Mouse (Mus musculus) neural tube, embryonic 13.5 days (tissue): ENCODE results near the gene Spty2d1. TPM values are rescaled to one million over a fixed set of nuclear protein-coding genes. Genes with fewer than 3 reads are reported as not detected.

Experiments
- ATAC-seq: fragments of 200-750 bp; cut with Nextera tagmentation; 2 replicates; pipeline ENCODE4 v1.8.0; 2017; ENCODE audit warnings: low read depth, mild to moderate bottlenecking, moderate TSS enrichment, moderate library complexity
- H3K27ac ChIP-seq: fragments of 300-500 bp; sonication (generic); replicated peaks from 2 replicates; pipeline ENCODE4 v1.5.1; 2015; ENCODE audit warnings: moderate library complexity, mild to moderate bottlenecking, inconsistent platforms
- H3K27me3 ChIP-seq: fragments of 300-500 bp; sonication (generic); 2 replicates; pipeline ENCODE4 v1.6.1; 2015; ENCODE audit warnings: mild to moderate bottlenecking, inconsistent platforms
- H3K36me3 ChIP-seq: fragments of 300-500 bp; sonication (generic); 2 replicates; pipeline ENCODE4 v1.6.1; 2015; ENCODE audit warnings: mild to moderate bottlenecking, inconsistent platforms
- H3K4me1 ChIP-seq: fragments of 300-500 bp; sonication (generic); replicated peaks from 2 replicates; pipeline ENCODE4 v1.6.1; 2015; ENCODE audit warnings: inconsistent platforms
- H3K4me2 ChIP-seq: fragments of 300-500 bp; sonication (generic); 2 replicates; pipeline ENCODE4 v1.6.1; 2015; ENCODE audit warnings: inconsistent platforms, mild to moderate bottlenecking, moderate library complexity
- H3K4me3 ChIP-seq: fragments of 300-500 bp; sonication (generic); 2 replicates; pipeline ENCODE4 v1.5.1; 2015; ENCODE audit warnings: mild to moderate bottlenecking, inconsistent platforms
- H3K9ac ChIP-seq: fragments of 300-500 bp; sonication (generic); 2 replicates; pipeline ENCODE4 v1.6.1; 2015; ENCODE audit warnings: moderate library complexity, mild to moderate bottlenecking, inconsistent platforms
- H3K9me3 ChIP-seq: fragments of 300-500 bp; sonication (generic); 2 replicates; pipeline ENCODE4 v1.6.1; 2016; ENCODE audit warnings: inconsistent platforms
- WGBS: fragments of 180-500 bp; shearing (Covaris S2); methylation state at CpG from one replicate; pipeline ENCODE4 v1.1.7; 2015; 5-methylcytosine and 5-hydroxymethylcytosine counted together
- polyA plus RNA-seq: library from polyadenylated mRNA; unstranded; fragments of >200 nt; fragmentation: Nextera tagmentation; extraction: Ambion mirVana; gene quantifications from 2 replicates; pipeline ENCODE4 v1.2.1, GENCODE M21; 2015

Spty2d1 gene
- 8.3 and 9.6 TPM in 2 replicates for polyA plus RNA-seq

DNA sequence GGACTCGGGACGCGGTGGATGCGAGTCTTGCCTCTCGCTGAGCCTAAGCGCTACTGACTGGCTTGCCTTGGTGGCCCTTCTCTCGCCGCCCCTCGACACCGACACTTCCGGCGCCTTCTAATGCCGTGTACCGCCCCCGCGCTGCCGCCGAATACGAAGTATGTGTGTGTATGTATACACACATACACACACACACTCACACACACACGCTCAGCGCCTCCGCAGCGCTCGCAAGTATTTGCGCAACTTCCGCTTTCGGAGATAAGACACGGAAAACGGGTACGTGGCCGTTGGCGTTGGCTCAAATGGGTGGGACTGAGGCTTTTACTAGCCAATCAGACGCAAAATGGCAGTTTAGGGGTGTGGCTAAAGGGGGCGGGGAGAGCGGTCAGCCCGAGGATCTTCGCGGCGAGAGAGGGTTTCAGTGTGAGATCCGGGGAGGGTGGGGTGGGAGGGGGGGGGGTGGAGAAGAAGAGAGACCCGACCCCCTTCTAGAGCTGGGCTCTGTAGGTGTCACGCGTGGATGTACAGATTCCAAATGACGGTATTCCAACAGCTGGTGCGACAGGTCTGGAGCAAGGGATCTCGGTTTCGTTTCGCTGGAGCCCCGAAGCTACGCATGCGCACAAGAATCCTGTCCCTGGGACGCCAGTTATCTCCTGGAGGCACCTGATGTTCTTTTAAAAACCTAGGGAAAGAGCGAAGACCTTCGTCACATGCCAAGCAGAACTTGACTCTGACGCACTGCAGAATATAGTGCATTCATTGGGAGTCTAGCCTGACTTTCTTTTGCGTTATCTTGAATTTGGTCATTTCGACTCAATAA is at the start of gene Spty2d1:
TSS of gene Spty2d1 (minus strand) at position 244 of the 826 bp plus-strand sequence.
- no peaks in the 10 kb centered on the region for H3K9me3 ChIP-seq
- peak within 1 kb of the TSS; percentile 75 for H3K9ac ChIP-seq
- no peaks in the 10 kb centered on the region for H3K36me3 ChIP-seq
- WGBS: 2% methylated on average over 57 of the region's 57 CpGs
- H3K4me1 ChIP-seq: peaks cover 56% of the 10 kb centered on the region
- peak within 1 kb of the TSS; percentile 83 for H3K27ac ChIP-seq
- peak; percentile 96 for ATAC-seq
- H3K4me3 ChIP-seq: peak within 1 kb of the TSS; percentile 70
- no peaks in the 10 kb centered on the region for H3K27me3 ChIP-seq
- peak within 1 kb of the TSS; percentile 86 for H3K4me2 ChIP-seq

DNA sequence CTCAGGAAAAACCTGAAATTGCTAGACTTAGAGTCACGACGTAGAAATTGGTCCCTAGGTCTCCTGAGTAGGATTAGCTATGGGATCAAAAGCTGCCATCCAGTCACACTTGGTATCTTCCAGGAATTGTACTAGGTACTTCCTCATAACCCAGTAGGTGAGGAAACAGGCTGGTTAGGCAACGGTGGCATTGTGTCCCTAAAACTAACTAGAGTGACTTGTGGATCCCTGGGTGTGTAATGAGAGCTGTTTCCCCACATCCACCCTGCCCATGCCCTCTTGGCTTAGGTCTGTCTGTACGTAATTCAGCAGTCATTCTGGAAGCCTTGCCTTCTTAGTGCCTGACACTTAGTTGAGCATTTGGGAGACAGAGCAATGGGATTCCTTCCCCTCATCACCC is 48.1 kb upstream of the Spty2d1 start:
- 86% methylated on average over 4 of the region's 4 CpGs for WGBS

DNA sequence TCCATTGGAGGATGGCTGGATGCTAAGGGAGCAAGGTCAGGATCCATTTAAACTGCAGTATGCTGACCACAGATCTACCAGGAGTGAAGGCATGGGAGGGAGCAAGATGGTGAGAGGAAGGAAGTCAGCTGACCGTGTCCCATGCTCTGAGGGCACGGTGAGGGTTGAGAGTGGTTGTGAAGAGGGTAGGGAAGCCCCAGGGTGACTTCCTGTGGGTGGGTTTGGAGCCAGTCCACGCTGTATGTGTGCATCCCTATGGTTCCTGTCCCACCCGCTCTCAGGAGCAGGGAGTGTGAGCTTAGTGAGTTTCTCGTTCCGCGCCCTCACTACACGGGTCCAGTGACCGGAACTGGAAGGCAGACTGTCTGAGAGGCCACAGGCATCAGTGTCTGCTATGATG is 47.5 kb upstream of the Spty2d1 start:
- no peak for ATAC-seq
- peaks cover 24% of the 10 kb centered on the region for H3K4me1 ChIP-seq
- WGBS: 85% methylated on average over 9 of the region's 9 CpGs

More for the DNA sequence above, 48.1 kb upstream of the Spty2d1 start:
- H3K4me2 ChIP-seq: no peak overlapping the region
- H3K9me3 ChIP-seq: no peaks in the 10 kb centered on the region
- no peak overlapping the region for H3K4me3 ChIP-seq
- no peak overlapping the region for H3K27ac ChIP-seq
- no peak for ATAC-seq
- H3K27me3 ChIP-seq: no peaks in the 10 kb centered on the region
- H3K9ac ChIP-seq: no peak overlapping the region
- H3K4me1 ChIP-seq: peaks cover 19% of the 10 kb centered on the region
- peaks cover 17% of the 10 kb centered on the region for H3K36me3 ChIP-seq

DNA sequence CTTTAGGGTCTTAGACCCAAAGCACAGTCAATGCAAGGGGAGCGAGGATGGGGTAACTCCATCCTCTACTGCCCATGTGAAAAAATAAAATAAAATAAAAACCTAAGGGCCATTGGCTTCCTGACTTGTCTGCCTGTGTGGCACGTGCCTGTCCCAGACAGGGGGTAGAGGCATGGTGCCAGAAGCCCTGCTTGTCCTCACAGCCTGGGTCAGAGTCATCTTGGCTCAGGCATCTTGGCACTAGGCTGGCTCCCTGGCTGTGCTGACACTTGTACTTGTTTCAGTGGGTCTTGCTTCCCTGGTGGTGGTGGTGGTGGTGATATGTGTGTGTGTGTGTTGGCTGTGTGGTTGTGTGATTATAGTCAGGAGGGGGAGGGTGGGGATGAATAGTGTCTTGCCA is 46.5 kb upstream of the Spty2d1 start:
- no peak overlapping the region for H3K27ac ChIP-seq
- H3K4me1 ChIP-seq: peaks cover 27% of the 10 kb centered on the region
- no peak overlapping the region for H3K4me3 ChIP-seq
- ATAC-seq: no peak
- H3K27me3 ChIP-seq: no peaks in the 10 kb centered on the region
- peaks cover 17% of the 10 kb centered on the region for H3K36me3 ChIP-seq
- 73% methylated on average over 2 of the region's 2 CpGs for WGBS
- no peak overlapping the region for H3K4me2 ChIP-seq
- H3K9me3 ChIP-seq: no peaks in the 10 kb centered on the region
- no peak overlapping the region for H3K9ac ChIP-seq

More for the DNA sequence above, 47.5 kb upstream of the Spty2d1 start:
- Histone ChIP-seq H3K4me2 (no peak overlapping the region), H3K36me3 (peaks cover 17% of the 10 kb centered on the region), H3K27me3 (no peaks in the 10 kb centered on the region), H3K4me3 (no peak overlapping the region), H3K9me3 (no peaks in the 10 kb centered on the region), H3K9ac (no peak overlapping the region), H3K27ac (no peak overlapping the region)

DNA sequence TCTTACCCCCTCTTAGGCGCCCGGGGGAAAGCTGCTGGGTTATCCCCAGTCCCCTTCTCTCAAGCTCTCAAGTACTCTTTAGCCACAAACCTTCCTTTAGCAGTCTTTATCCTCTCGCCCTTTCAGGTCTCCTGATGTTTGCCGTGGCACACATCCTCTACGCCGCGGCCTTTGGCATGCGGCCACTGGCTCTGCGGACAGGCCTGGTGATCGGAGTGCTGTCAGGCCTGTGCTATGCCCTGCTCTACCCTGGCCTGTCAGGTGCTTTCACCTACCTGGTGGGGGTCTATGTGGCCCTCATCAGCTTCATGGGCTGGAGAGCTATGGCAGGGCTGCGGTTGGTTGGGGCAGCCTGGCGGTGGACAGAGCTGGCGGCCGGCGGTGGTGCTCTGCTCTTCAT is 45.1 kb upstream of the Spty2d1 start:
- Histone ChIP-seq H3K4me3 (no peak overlapping the region), H3K27me3 (no peaks in the 10 kb centered on the region; the same call in 1 of the 2 replicates), H3K4me1 (peaks cover 27% of the 10 kb centered on the region), H3K9ac (no peak overlapping the region), H3K27ac (no peak overlapping the region), H3K36me3 (peaks cover 17% of the 10 kb centered on the region), H3K4me2 (no peak overlapping the region), H3K9me3 (no peaks in the 10 kb centered on the region)
- no peak for ATAC-seq
- 94% methylated on average over 15 of the region's 15 CpGs for WGBS

DNA sequence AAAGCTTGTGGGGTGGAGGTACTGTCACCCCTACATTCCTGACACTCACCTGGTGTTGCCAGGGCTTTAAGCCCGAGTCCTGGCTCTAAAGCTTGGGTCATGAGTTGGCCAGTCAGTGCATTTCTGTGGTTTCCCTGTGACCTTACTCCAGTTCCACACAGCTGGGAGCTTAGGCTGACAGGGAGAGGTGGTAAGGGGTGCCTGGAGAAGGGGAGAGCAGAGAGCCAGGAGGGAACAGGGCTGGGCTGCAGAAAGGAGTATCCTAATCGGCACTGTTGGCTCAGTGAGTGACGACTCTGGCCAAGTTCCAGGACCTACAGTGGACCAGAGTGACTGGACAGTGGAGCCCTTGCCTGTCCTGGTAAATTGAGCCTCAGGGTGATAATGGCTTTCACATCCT is 44.1 kb upstream of the Spty2d1 start:
- H3K4me1 ChIP-seq: peaks cover 27% of the 10 kb centered on the region
- no peak for ATAC-seq
- H3K9me3 ChIP-seq: no peaks in the 10 kb centered on the region
- peaks cover 17% of the 10 kb centered on the region for H3K36me3 ChIP-seq
- peaks cover 6% of the 10 kb centered on the region; the same call in 1 of the 2 replicates for H3K27me3 ChIP-seq
- H3K27ac ChIP-seq: peak overlapping the region; percentile 39
- 48% methylated on average over 3 of the region's 3 CpGs for WGBS
- H3K9ac ChIP-seq: peak overlapping the region; percentile 89; the same call in 1 of the 2 replicates
- peak overlapping the region; percentile 83 for H3K4me2 ChIP-seq
- peak overlapping the region; percentile 1; the same call in 1 of the 2 replicates for H3K4me3 ChIP-seq

DNA sequence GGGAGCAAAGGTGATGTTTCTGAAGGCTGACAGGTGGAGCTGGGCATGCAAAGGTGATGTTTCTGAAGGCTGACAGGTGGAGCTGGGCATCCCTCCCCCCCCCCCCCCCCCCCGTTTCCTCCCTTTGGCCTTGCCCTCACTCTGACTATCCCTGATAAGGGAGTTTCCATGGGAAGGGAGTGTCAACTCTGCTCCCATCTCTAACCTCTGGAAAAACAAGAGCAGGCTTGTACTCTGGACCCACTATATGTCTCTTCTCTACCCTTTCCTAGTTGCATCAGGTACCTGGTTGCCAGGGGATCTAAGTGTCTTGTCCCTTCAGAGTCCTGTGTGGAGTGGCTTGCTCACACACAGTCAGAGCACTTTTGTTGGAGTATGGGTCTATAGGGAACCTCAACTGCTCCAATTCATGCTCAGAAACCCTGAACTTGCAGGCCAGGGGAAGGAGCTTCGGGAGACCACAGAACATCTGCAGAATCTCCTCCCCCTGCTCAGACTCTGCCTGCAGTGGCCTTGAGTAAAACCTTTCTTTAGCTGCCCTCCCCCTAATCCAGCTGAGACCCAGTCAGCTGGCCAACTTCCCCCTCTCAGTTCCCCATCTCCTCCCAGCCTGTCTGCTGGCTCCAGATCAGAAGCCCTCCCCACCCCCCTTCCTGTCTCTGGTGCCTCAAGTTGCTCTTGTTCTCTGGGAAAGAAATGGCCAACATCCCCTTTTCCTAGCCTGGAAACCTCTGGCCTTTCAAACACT is 43.4 kb upstream of the Spty2d1 start:
- peaks cover 17% of the 10 kb centered on the region for H3K36me3 ChIP-seq
- peaks cover 27% of the 10 kb centered on the region for H3K4me1 ChIP-seq
- H3K27me3 ChIP-seq: peaks cover 6% of the 10 kb centered on the region; the same call in 1 of the 2 replicates
- no peak for ATAC-seq
- H3K4me2 ChIP-seq: peak overlapping the region; percentile 83
- H3K9me3 ChIP-seq: no peaks in the 10 kb centered on the region
- 13% methylated on average over 1 of the region's 2 CpGs for WGBS
- H3K9ac ChIP-seq: peak overlapping the region; percentile 89
- H3K4me3 ChIP-seq: peak overlapping the region; percentile 85
- peak overlapping the region; percentile 98 for H3K27ac ChIP-seq

DNA sequence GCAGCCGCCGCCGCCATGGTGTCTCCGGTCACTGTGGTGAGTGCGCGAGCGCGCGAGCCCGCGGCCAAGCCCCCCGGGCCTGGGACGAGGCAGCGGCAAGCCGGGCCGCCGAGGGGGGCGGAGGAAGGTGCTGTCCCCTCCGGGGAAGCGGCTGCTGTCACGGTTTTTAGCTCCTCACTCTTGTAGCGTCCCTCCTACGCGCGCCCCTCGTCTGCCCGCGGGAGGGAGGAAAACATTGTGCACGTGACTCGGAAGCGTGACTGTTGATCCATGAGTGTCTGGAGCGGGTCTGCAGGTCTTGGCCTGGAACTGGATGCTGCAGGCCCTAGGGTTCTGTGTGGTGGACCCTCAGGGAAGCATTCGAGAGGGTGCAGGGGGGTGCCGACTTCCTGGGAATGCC is 42.6 kb upstream of the Spty2d1 start:
- peak overlapping the region; percentile 85 for H3K4me3 ChIP-seq
- H3K9me3 ChIP-seq: no peaks in the 10 kb centered on the region
- H3K27me3 ChIP-seq: peaks cover 6% of the 10 kb centered on the region; the same call in 1 of the 2 replicates
- H3K4me2 ChIP-seq: peak overlapping the region; percentile 83
- H3K9ac ChIP-seq: peak overlapping the region; percentile 89
- peaks cover 27% of the 10 kb centered on the region for H3K4me1 ChIP-seq
- peaks cover 17% of the 10 kb centered on the region for H3K36me3 ChIP-seq
- 0% methylated on average over 31 of the region's 34 CpGs for whole genome bisulfite sequencing
- ATAC-seq: peak; percentile 77
- H3K27ac ChIP-seq: peak overlapping the region; percentile 98

DNA sequence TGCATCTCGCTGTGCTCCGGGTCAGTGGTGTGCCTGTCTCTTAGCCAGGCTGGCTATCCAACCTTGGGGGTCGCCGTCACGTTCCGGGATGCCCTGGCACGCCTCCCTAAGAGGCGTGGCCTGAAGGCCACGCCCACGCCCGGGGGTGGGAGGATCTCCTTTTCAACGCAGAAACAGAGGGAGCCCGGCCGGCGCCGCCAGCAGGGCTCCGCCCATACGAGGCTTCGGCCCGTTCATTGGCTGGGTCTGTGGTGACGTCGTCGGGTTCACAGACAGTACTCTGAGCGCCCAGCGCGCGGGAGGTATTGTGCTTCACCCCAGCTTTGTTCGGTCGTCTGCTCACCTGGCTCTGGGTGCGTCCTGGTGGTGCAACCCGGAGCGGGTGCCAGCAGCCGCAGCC is 42.2 kb upstream of the Spty2d1 start, which contains the start of gene Tmem86a:
TSS of gene Tmem86a (plus strand) at position 236 of the 400 bp plus-strand sequence.
- Histone ChIP-seq H3K4me2 (peak within 1 kb of the TSS; percentile 83), H3K9me3 (no peaks in the 10 kb centered on the region), H3K4me1 (peaks cover 27% of the 10 kb centered on the region), H3K27ac (peak within 1 kb of the TSS; percentile 98), H3K4me3 (peak within 1 kb of the TSS; percentile 85), H3K27me3 (peaks cover 6% of the 10 kb centered on the region; the same call in 1 of the 2 replicates), H3K9ac (peak within 1 kb of the TSS; percentile 89), H3K36me3 (peaks cover 17% of the 10 kb centered on the region)
- peak; percentile 99 for ATAC-seq
- WGBS: under 1% methylated on average over 30 of the region's 33 CpGs

DNA sequence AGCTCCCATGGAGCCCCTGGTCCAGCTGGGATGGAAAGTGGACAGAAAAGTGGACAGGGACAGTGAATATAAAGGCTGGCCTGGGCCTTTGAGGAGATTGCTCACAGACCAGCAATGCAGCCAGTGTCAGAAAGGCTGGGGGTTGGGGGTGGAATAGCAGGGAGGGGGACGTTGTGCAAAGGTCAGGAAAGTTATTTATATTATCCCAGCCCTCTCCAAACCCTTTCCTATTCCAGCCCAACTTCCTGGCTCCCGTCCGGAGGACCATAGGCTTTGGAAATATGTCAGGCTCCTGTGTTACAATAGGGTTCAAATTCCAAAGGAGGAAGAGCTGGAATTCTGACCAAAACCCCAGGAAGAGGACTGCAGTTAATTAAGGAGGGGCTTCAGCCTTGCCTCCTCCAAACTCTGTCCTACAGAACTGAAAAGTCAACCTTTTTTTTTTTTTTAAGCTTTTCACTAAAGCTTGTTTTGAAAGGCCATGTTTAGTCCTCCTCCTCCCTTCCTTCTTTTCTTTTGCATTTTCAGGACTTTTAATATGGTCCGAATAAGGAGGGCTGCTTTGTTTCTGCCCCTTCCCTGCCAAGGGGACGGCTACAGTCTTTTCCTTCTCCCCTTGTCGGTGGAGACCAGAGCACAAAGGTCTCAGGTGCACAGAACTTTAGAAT is 34.7 kb upstream of the Spty2d1 start:
- 48% methylated on average over 6 of the region's 6 CpGs for WGBS
- Histone ChIP-seq H3K27me3 (peaks cover 5% of the 10 kb centered on the region; the same call in 1 of the 2 replicates), H3K4me3 (no peak overlapping the region), H3K4me2 (no peak overlapping the region), H3K9me3 (no peaks in the 10 kb centered on the region), H3K9ac (0 out of 2 replicates have a peak overlapping the region, but pooled peaks have one; percentile 17), H3K36me3 (no peaks in the 10 kb centered on the region), H3K27ac (0 out of 2 replicates have a peak overlapping the region, but pooled peaks have one; percentile 46), H3K4me1 (peaks cover 7% of the 10 kb centered on the region)
- ATAC-seq: no peak

DNA sequence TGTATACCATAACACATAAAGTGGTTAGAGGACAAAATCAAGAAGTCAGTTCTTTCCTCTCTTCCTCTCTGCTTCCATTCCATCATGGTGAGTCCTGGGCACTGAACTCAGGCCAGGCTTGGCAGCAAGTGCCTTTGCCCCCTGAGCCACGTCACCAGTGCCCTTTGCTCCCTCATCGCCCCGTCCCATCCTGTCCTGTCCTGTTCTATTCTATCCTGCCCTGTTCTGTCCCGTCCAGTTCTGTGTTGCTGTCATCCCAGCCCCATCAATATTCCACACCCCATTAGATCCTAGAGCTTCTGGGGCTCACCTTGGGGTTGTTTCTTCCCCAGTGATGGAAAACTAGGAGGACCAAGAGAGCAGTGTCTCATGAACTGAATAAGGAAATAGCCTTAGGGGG is 33.9 kb upstream of the Spty2d1 start:
- Histone ChIP-seq H3K4me2 (no peak overlapping the region), H3K27me3 (no peaks in the 10 kb centered on the region), H3K36me3 (no peaks in the 10 kb centered on the region), H3K4me3 (no peak overlapping the region), H3K4me1 (peaks cover 7% of the 10 kb centered on the region), H3K9ac (no peak overlapping the region), H3K9me3 (no peaks in the 10 kb centered on the region), H3K27ac (no peak overlapping the region)
- WGBS: 77% methylated on average over 4 of the region's 4 CpGs
- no peak for ATAC-seq
